Mouse (Mus musculus): ENCODE measurements around the gene Tmem219.

DNA sequence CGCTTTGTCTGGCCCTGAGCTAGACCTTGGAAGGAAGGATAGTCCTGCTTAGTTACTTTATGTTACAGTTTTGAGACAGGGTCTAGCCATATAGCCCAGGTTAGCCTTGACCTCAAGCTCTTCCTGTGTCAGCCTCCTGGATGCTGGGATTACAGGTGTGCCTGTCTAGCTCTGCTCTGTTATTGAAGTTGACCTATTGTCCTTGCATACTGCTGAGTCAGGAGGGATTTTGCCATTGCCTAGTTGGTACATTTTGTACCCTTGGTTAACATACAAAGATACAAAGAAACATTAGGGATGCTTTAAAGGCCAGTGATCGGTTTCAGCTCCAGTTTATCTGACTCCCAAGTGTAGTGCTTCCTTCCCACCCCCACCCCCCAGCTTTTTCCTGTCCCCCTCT, 9.9 kb upstream of the Tmem219 start:
- no peak for TF ChIP-seq CTCF (conservative IDR thresholded peaks at IDR 0.05; ENCODE audit: low read length)
- no peak for TF ChIP-seq POU5F1 (IDR thresholded peaks at IDR 0.05; ENCODE audit: borderline replicate concordance, low read length)

Measured in E14TG2a.4 (cell line).